Mouse (Mus musculus) heart, embryonic 14.5 days (tissue): ENCODE data around the gene Stim1. TPM values are rescaled to one million over a fixed set of nuclear protein-coding genes. Genes with fewer than 3 reads are reported as not detected.
"Not testable (repeated sequence)": the region's sequence is repeated elsewhere in the genome, so short reads cannot be mapped to it uniquely, and the experiment has no call there.

Experiments
- ATAC-seq: fragments of 200-750 bp; cut with Nextera tagmentation; 2 replicates; pipeline ENCODE4 v1.8.0; 2017; ENCODE audit warnings: low read depth, moderate TSS enrichment; ENCODE audit not compliant: insufficient number of reproducible peaks, insufficient read depth, low FRiP score
- H3K27ac ChIP-seq, 2 experiments: fragments of 200-500 bp in 1 of 2; fragments of 300-500 bp in 1 of 2; sonication (generic) in 1 of 2; replicated peaks in 1 of 2; 2 replicates each; pipeline ENCODE4 v1.5.1; 2012 to 2014; ENCODE audit warnings: low read depth in 2 of 2, low read length in 2 of 2, control low read depth in 1 of 2, mild to moderate bottlenecking in 1 of 2, mixed read lengths in 1 of 2; ENCODE audit not compliant: control insufficient read depth in 1 of 2, insufficient read depth in 1 of 2
- H3K27me3 ChIP-seq: fragments of 300-500 bp; sonication (generic); 2 replicates; pipeline ENCODE4 v1.6.1; 2014; ENCODE audit warnings: mild to moderate bottlenecking, low read length, control low read depth; ENCODE audit not compliant: control insufficient read depth, insufficient read depth
- H3K36me3 ChIP-seq: fragments of 300-500 bp; sonication (generic); 2 replicates; pipeline ENCODE4 v1.6.1; 2014; ENCODE audit warnings: mild to moderate bottlenecking, control low read depth, low read length, mixed read lengths; ENCODE audit not compliant: control insufficient read depth, insufficient read depth
- H3K4me1 ChIP-seq, 2 experiments: fragments of 200-500 bp in 1 of 2; fragments of 300-500 bp in 1 of 2; sonication (generic) in 1 of 2; 2 replicates each; pipeline ENCODE4 v1.6.1; 2012 to 2014; ENCODE audit warnings: low read length in 2 of 2, control low read depth in 1 of 2, mixed read lengths in 1 of 2; ENCODE audit not compliant: control insufficient read depth in 2 of 2, insufficient read depth in 2 of 2
- H3K4me2 ChIP-seq: fragments of 300-500 bp; sonication (generic); 2 replicates; pipeline ENCODE4 v1.6.1; 2014; ENCODE audit warnings: mild to moderate bottlenecking, low read length
- H3K4me3 ChIP-seq, 2 experiments: fragments of 200-500 bp in 1 of 2; fragments of 300-500 bp in 1 of 2; sonication (generic) in 1 of 2; 2 replicates each; pipeline ENCODE4 v1.5.1; 2012 to 2014; ENCODE audit warnings: low read length in 2 of 2, mild to moderate bottlenecking in 2 of 2, control low read depth in 1 of 2, low read depth in 1 of 2, moderate library complexity in 1 of 2; ENCODE audit not compliant: control insufficient read depth in 1 of 2, insufficient read depth in 1 of 2
- H3K9ac ChIP-seq: fragments of 300-500 bp; sonication (generic); 2 replicates; pipeline ENCODE4 v1.6.1; 2014; ENCODE audit warnings: mild to moderate bottlenecking, low read length
- H3K9me3 ChIP-seq: fragments of 300-500 bp; sonication (generic); 2 replicates; pipeline ENCODE4 v1.6.1; 2016; ENCODE audit warnings: low read length, control low read depth; ENCODE audit not compliant: control insufficient read depth
- WGBS: fragments of 180-500 bp; shearing (Covaris S2); extraction: QIAGEN DNeasy Blood & Tissue Kit; methylation state at CpG from one replicate; pipeline ENCODE4 v1.1.7; 2014; 5-methylcytosine and 5-hydroxymethylcytosine counted together
- polyA plus RNA-seq: library from polyadenylated mRNA; unstranded; fragments of >200 nt; fragmentation: Nextera tagmentation; extraction: Ambion mirVana; gene quantifications from 2 replicates; pipeline ENCODE4 v1.2.1, GENCODE M21; 2014

Gene Stim1
- polyA plus RNA-seq, 1 experiment from 2014 or later: 15.0 TPM

DNA sequence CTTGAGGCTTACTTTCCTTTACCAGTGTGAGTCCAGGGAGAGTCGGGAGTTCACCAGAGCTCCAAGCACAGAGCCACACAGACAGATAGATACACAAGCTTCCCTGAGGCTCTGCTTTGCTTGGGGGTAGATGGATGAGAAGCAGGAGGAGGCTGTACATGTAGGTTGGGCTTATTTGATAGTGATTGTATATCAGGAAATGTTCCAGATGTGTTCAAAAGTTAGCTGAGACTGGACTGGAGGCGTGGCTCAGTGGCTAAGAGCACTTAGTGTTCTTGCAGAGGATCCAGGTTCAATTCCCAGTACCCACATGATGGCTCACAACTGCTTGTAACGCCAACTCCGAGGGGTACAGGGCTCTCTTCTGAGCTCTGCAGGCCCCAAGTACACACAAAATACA lies 210.8 kb downstream of the Stim1 start:
- ATAC-seq: no peak
- Histone ChIP-seq H3K9ac (no peak overlapping the region), H3K4me2 (no peak overlapping the region), H3K4me3 (no peak overlapping the region), H3K4me1 (peaks cover 5 to 9% of the 10 kb centered on the region in 2 experiments), H3K27ac (no peak overlapping the region), H3K36me3 (no peaks in the 10 kb centered on the region), H3K27me3 (no peaks in the 10 kb centered on the region), H3K9me3 (no peaks in the 10 kb centered on the region)
- 78% methylated on average over 4 of the region's 4 CpGs for WGBS

- no peak for ATAC-seq
- Histone ChIP-seq H3K4me3 (no peak overlapping the region), H3K4me1 (peaks cover 5 to 12% of the 10 kb centered on the region in 2 experiments), H3K27me3 (no peaks in the 10 kb centered on the region), H3K4me2 (no peak overlapping the region), H3K9ac (no peak overlapping the region), H3K9me3 (no peaks in the 10 kb centered on the region), H3K36me3 (no peaks in the 10 kb centered on the region), H3K27ac (no peak overlapping the region)
- WGBS: 74% methylated on average over 3 of the region's 3 CpGs
Measured at GRCm38 (mm10) chr7:102478926-102479325, 211.3 kb downstream of the Stim1 start.

DNA sequence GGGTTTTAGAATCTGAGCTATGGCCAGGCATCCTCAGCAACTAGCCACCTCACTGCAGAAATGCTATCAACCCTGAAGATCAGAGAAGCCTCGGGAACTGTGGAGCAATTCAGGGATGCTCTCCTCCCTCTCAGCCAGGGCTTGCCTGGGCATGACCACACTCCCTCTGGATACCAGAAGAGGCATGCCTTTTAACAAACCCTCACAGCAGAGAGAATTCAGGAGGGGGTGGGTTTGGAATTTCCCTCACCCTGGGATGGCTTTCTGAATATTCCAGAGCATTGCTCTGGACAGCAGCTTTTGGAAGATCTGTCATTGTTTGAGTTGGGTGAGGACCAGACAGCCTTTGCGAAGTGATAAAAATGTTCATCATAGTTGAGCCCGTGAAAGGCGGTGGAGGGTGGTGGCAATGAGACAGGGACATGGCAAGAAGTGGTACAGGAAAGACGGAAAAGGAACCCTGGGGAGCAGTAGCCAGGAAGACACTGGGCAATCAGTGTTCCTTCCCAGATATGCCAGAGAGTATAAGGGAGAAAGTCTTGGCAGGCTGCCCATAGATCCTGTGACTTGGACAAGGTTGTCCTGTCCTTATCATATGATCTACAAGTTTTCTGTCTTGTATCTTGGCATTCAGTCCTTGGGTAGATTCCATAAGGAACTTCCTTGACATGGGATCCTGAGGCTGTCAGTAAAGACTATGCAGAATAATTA lies 211.9 kb downstream of the Stim1 start:
- no peak for ATAC-seq
- Histone ChIP-seq H3K4me1 (peaks cover 10 to 12% of the 10 kb centered on the region in 2 experiments), H3K27me3 (no peaks in the 10 kb centered on the region), H3K4me2 (no peak overlapping the region), H3K4me3 (no peak overlapping the region), H3K9me3 (no peaks in the 10 kb centered on the region), H3K36me3 (no peaks in the 10 kb centered on the region), H3K9ac (no peak overlapping the region), H3K27ac (no peak overlapping the region)
- WGBS: 47% methylated on average over 5 of the region's 5 CpGs

GRCm38 (mm10) chr7:102480821-102481220 lies 213.2 kb downstream of the Stim1 start:
- Histone ChIP-seq H3K9ac (no peak overlapping the region), H3K4me2 (no peak overlapping the region), H3K36me3 (no peaks in the 10 kb centered on the region), H3K9me3 (no peaks in the 10 kb centered on the region), H3K4me1 (peaks cover 10 to 12% of the 10 kb centered on the region in 2 experiments), H3K4me3 (no peak overlapping the region), H3K27ac (no peak overlapping the region), H3K27me3 (no peaks in the 10 kb centered on the region)
- 57% methylated on average over 4 of the region's 4 CpGs for WGBS
- no peak for ATAC-seq

DNA sequence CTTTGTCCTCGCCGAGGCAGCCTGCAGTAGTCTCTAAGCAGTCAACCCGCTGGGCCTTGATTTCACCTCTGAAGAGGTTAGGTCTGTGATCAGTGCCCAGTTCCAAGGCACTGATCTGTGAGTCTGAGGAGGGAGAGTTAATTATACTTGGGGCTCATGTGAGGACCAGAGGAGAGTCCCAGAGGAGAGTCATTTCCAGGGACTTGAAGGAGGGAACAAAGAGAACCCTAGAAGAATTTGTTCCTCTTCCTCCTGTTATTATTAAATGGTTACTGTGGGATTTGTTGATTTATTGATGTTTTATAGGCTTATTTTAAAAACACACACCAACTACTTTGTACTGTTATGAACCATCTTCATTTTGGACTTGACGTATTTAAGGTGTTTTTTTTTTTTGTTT lies 214.0 kb downstream of the Stim1 start, which contains the start of gene Olfr543:
TSS of gene Olfr543 (minus strand) at position 101 of the 400 bp plus-strand sequence.
- H3K4me1 ChIP-seq: peaks cover 10 to 12% of the 10 kb centered on the region in 2 experiments
- no peak for ATAC-seq
- H3K36me3 ChIP-seq: no peaks in the 10 kb centered on the region
- no peak within 1 kb of the TSS for H3K4me3 ChIP-seq
- WGBS: 89% methylated on average over 4 of the region's 4 CpGs
- no peak within 1 kb of the TSS for H3K4me2 ChIP-seq
- H3K9me3 ChIP-seq: no peaks in the 10 kb centered on the region
- H3K27ac ChIP-seq: no peak within 1 kb of the TSS
- H3K9ac ChIP-seq: no peak within 1 kb of the TSS
- no peaks in the 10 kb centered on the region for H3K27me3 ChIP-seq

DNA sequence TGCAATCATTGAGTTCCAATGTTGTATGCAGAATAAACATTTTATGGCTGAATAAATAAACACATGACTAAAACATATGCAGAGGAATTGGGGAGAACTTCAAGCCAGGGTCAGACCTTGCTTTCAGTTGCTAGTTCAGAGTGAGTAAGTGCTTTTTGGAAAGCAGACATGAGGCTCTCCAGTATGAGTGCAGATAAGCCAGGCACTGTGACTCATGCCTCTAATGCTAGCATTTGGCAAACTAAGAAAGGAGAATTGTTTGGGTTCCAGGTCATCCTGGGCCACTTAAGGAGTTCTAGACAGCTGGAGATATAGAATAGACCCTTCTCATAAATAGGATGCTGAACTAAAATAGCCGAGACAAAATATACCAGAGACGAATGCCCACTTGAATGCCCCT lies 216.1 kb downstream of the Stim1 start:
- H3K4me1 ChIP-seq: peaks cover 12% of the 10 kb centered on the region in 2 experiments
- ATAC-seq: no peak
- H3K27me3 ChIP-seq: no peaks in the 10 kb centered on the region
- no peak overlapping the region for H3K4me3 ChIP-seq
- H3K36me3 ChIP-seq: no peaks in the 10 kb centered on the region
- WGBS: 29% methylated on average over 2 of the region's 2 CpGs
- no peaks in the 10 kb centered on the region for H3K9me3 ChIP-seq
- H3K27ac ChIP-seq: no peak overlapping the region
- H3K4me2 ChIP-seq: no peak overlapping the region
- no peak overlapping the region for H3K9ac ChIP-seq

DNA sequence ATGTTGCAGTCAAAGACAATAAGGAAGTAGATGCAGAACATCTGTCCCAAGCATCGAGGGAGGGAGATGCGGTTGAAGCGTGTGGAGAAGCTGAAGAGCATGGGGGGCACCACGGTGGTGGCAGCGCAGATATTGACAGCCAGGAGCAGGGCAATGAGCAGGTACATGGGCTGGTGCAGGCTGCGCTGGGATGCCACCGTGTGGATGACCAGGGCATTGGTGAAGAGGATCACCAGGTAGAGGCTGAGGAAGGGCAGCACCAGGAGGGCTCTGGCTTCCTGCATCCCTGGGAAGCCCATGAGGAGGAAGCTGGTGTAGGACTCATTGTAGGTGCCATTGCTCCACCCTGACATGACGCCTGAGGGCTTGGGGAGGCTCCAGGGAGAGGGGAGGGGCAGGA lies 217.2 kb downstream of the Stim1 start:
- not testable (repeated sequence) for H3K27ac ChIP-seq, H3K9ac ChIP-seq, ATAC-seq, H3K4me1 ChIP-seq, H3K9me3 ChIP-seq, H3K4me3 ChIP-seq, H3K4me2 ChIP-seq, H3K36me3 ChIP-seq, H3K27me3 ChIP-seq
- 66% methylated on average over 7 of the region's 8 CpGs for WGBS

GRCm38 (mm10) chr7:102486105-102486504 lies 218.5 kb downstream of the Stim1 start:
- H3K36me3 ChIP-seq: no peaks in the 10 kb centered on the region
- no peak overlapping the region for H3K4me3 ChIP-seq
- no peaks in the 10 kb centered on the region for H3K9me3 ChIP-seq
- no peak overlapping the region for H3K9ac ChIP-seq
- H3K4me1 ChIP-seq: peaks cover 3 to 6% of the 10 kb centered on the region in 2 experiments; a peak in 2 of 4 replicates
- no peaks in the 10 kb centered on the region for H3K27me3 ChIP-seq
- no peak for ATAC-seq
- WGBS: 14% methylated on average over 1 of the region's 1 CpGs
- no peak overlapping the region for H3K4me2 ChIP-seq
- H3K27ac ChIP-seq: no peak overlapping the region
